Comparison of ENCODE assay signal across 10 mouse cellular contexts in the genomic region with DNA sequence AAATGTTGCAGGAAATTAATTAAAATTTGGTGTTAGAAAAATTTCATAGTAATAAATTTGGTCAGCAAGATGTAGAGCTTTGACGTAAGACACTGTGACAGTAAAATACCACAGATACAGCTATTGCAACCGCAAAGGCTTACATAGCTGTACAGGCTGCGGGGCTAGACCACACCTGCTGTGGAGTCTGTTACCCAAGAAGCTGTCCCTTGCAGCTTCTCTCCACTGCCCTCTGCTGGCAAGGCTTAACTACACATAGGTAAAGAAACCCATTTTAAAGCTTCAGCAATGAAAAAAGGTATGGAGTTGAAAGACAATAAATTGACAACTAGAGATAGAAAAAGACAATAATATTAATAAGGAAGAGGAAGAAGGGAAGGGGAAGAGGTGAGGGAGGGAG. TPM values are rescaled to one million over a fixed set of nuclear protein-coding genes. Genes with fewer than 3 reads are reported as not detected.
DNase-seq lines count a peak whose midpoint lies in the region; TF ChIP-seq lines count a peak whose summit lies in the region.
"Had no signal": no experiment of that assay in that cellular context is flagged by ENCODE, and none has a peak within 500 bp of the region (broad histone marks: within the 10 kb centered on the region; RNA-seq: fewer than 3 reads in every experiment).

No protein-coding gene starts in this region.

- no peak overlapping the region for H3K27ac ChIP-seq in bone marrow, adult 2 months (ENCODE audit: control insufficient read depth, insufficient read depth, low read depth, low read length, poor library complexity)
- H3K27ac ChIP-seq: neural tube, embryonic 13.5 days had no signal

- H3K4me1 ChIP-seq in bone marrow, adult 2 months (ENCODE audit: control insufficient read depth, insufficient read depth, low read length): no peaks in the 10 kb centered on the region
- H3K4me1 ChIP-seq: neural tube, embryonic 13.5 days had no signal

- peak; percentile 50 to 68 for DNase-seq in left cerebral cortex, adult 18-20 months (ENCODE audit: low spot score in 2 of 2)
- DNase-seq in left cerebral cortex, adult 11 months (ENCODE audit: low spot score): no peak
- DNase-seq in MEL-GATA-1-ER (ENCODE audit: extremely low read depth, low read depth): peak; percentile 6
- peak; percentile 50 to 68 for DNase-seq in frontal cortex, postnatal 36 days (ENCODE audit: low spot score in 2 of 2)
- peak; percentile 24 to 55 for DNase-seq in layer of hippocampus, postnatal 10 days (ENCODE audit: low spot score in 2 of 2)
- peak; percentile 48 for DNase-seq in mesoderm, embryonic 11.5 days (ENCODE audit: low read depth, low spot score)
- DNase-seq in B cell, adult 2 months: no peak

- no peak for TF ChIP-seq POLR2A in bone marrow, adult 2 months (IDR thresholded peaks at IDR 0.05; ENCODE audit: borderline replicate concordance, control insufficient read depth, low read depth, low read length)

- no peak overlapping the region for H3K4me3 ChIP-seq in bone marrow, adult 2 months (replicated peaks; ENCODE audit: control insufficient read depth, low read depth, low read length)
- H3K4me3 ChIP-seq: neural tube, embryonic 13.5 days had no signal

- WGBS in bone marrow, adult 2 months: 15% methylated on average over 3 of the region's 3 CpGs

- peak; percentile 35; the same call in 1 of the 2 replicates for TF ChIP-seq CTCF in bone marrow, adult 2 months (IDR thresholded peaks at IDR 0.05; ENCODE audit: control insufficient read depth, insufficient read depth, low read length)

RNA-seq across cellular contexts. Expression of a gene that starts 8.4 kb away (rescaled TPM):
- not detected for total RNA-seq in left cerebral cortex, adult 18-20 months (2021)
- polyA plus RNA-seq in bone marrow, adult 2 months (2011; ENCODE audit: insufficient read depth, insufficient read length, low replicate concordance, missing spikeins): not detected in 2 replicates
- total RNA-seq in layer of hippocampus, postnatal 10 days (2021): not detected
- total RNA-seq: gastrocnemius, adult 8-10 months had no signal

RNA-seq across cellular contexts. Expression of a gene that starts 21.3 kb away (rescaled TPM):
- not detected for total RNA-seq in left cerebral cortex, adult 18-20 months (2021)
- polyA plus RNA-seq in bone marrow, adult 2 months (2011; ENCODE audit: insufficient read depth, insufficient read length, low replicate concordance, missing spikeins): 2.7 and 5.1 TPM in 2 replicates
- under 1 TPM in 1 of 2 experiments, not detected in 1; 0.11 TPM for total RNA-seq in layer of hippocampus, postnatal 10 days (2021)
- total RNA-seq: gastrocnemius, adult 8-10 months had no signal

Comparison
In these comparisons a context has a peak if more than half of its experiments do, and no peak if none do; other contexts are left out.
1. DNase-seq: peak in left cerebral cortex, adult 18-20 months (2 of 2), MEL-GATA-1-ER (single experiment), frontal cortex, postnatal 36 days (2 of 2), layer of hippocampus, postnatal 10 days (2 of 2) and mesoderm, embryonic 11.5 days (single experiment); none in left cerebral cortex, adult 11 months (single experiment) and B cell, adult 2 months (0 of 2).